Mouse (Mus musculus) limb, embryonic 14.5 days (tissue): ENCODE data around the gene Rab17. TPM values are rescaled to one million over a fixed set of nuclear protein-coding genes. Genes with fewer than 3 reads are reported as not detected.

Experiments
- ATAC-seq: fragments of 200-750 bp; cut with Nextera tagmentation; 2 replicates; pipeline ENCODE4 v1.8.0; 2017; ENCODE audit warnings: low read depth, moderate number of reproducible peaks, moderate TSS enrichment; ENCODE audit not compliant: low FRiP score
- DNase-seq: peaks from one replicate; pipeline ENCODE4 v3.0.0-alpha.2; 2015; ENCODE audit warnings: low spot score
- H3K27ac ChIP-seq: fragments of 300-500 bp; sonication (generic); replicated peaks from 2 replicates; pipeline ENCODE4 v1.5.1; 2014; ENCODE audit warnings: low read depth, mild to moderate bottlenecking, low read length, moderate library complexity, mixed read lengths
- H3K27me3 ChIP-seq: fragments of 300-500 bp; sonication (generic); 2 replicates; pipeline ENCODE4 v1.6.1; 2014; ENCODE audit warnings: low read length, mixed read lengths; ENCODE audit not compliant: control insufficient read depth, insufficient read depth
- H3K36me3 ChIP-seq: fragments of 300-500 bp; sonication (generic); 2 replicates; pipeline ENCODE4 v1.6.1; 2014; ENCODE audit warnings: mild to moderate bottlenecking, low read length, moderate library complexity, mixed read lengths; ENCODE audit not compliant: control insufficient read depth, insufficient read depth
- H3K4me1 ChIP-seq: fragments of 300-500 bp; sonication (generic); 2 replicates; pipeline ENCODE4 v1.6.1; 2014; ENCODE audit warnings: antibody characterized with exemption, low read length, mixed read lengths; ENCODE audit not compliant: control insufficient read depth, insufficient read depth
- H3K4me2 ChIP-seq: fragments of 300-500 bp; sonication (generic); replicated peaks from 2 replicates; pipeline ENCODE4 v1.6.1; 2014; ENCODE audit warnings: low read depth, mild to moderate bottlenecking, low read length, moderate library complexity; ENCODE audit not compliant: severe bottlenecking
- H3K4me3 ChIP-seq: fragments of 300-500 bp; sonication (generic); replicated peaks from 2 replicates; pipeline ENCODE4 v1.5.1; 2014; ENCODE audit warnings: low read length
- H3K9ac ChIP-seq: fragments of 300-500 bp; sonication (generic); 2 replicates; pipeline ENCODE4 v1.6.1; 2014; ENCODE audit warnings: mild to moderate bottlenecking, low read depth, low read length, moderate library complexity; ENCODE audit not compliant: severe bottlenecking
- H3K9me3 ChIP-seq: fragments of 300-500 bp; sonication (generic); 2 replicates; pipeline ENCODE4 v1.6.1; 2016; ENCODE audit warnings: low read length; ENCODE audit not compliant: control insufficient read depth
- POLR2A ChIP-seq: fragments of 200-500 bp; IDR thresholded peaks from 2 replicates; pipeline ENCODE4 v1.8.0; 2012; ENCODE audit warnings: inconsistent platforms, mild to moderate bottlenecking, moderate library complexity, borderline replicate concordance; ENCODE audit not compliant: insufficient read depth, insufficient read length; ENCODE audit errors: extremely low read depth
- WGBS: fragments of 180-500 bp; shearing (Covaris S2); extraction: QIAGEN DNeasy Blood & Tissue Kit; methylation state at CpG from one replicate; pipeline ENCODE4 v1.1.7; 2014; 5-methylcytosine and 5-hydroxymethylcytosine counted together
- polyA plus RNA-seq, 2 experiments: library from polyadenylated mRNA; depleted of rRNA in 1 of 2; stranded (reverse) in 1 of 2; unstranded in 1 of 2; fragments of >200 nt; fragmentation: Nextera tagmentation in 1 of 2; extraction: Ambion mirVana in 1 of 2; gene quantifications; 2 replicates each; pipeline versions ENCODE4 v1.2.1 to v1.2.3; 2012 to 2014

The Rab17 gene
- polyA plus RNA-seq, 2 experiments: 0.78 to 1.0 TPM

DNA sequence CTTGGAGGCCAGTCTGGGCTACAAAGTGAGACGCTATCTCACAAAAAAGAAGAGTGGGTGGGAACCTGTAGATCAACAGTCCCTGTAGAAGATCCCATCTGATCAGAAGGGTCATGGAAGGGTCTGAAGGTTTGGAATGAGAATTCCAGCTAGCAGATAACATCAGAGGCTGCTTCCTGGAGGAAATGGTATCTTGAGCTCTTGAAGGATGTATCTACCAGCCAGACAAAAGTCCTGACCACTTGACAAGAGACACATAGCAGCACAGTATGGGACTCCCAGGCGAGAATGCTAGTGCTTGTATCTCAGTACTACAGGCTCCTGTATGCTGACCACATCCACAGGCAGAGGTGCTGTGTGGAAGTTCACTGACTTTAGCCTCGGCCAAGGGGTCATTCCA lies 31.6 kb upstream of the Rab17 start:
- no peaks in the 10 kb centered on the region for H3K9me3 ChIP-seq
- H3K9ac ChIP-seq: no peak overlapping the region
- no peak overlapping the region for H3K4me2 ChIP-seq
- no peak overlapping the region for H3K27ac ChIP-seq
- peaks cover 11% of the 10 kb centered on the region; the same call in 1 of the 2 replicates for H3K4me1 ChIP-seq
- ATAC-seq (no peak), DNase-seq (no peak)
- no peak overlapping the region for H3K4me3 ChIP-seq
- WGBS: 85% methylated on average over 3 of the region's 3 CpGs
- H3K27me3 ChIP-seq: no peaks in the 10 kb centered on the region
- H3K36me3 ChIP-seq: no peaks in the 10 kb centered on the region
- no peak for TF ChIP-seq POLR2A

DNA sequence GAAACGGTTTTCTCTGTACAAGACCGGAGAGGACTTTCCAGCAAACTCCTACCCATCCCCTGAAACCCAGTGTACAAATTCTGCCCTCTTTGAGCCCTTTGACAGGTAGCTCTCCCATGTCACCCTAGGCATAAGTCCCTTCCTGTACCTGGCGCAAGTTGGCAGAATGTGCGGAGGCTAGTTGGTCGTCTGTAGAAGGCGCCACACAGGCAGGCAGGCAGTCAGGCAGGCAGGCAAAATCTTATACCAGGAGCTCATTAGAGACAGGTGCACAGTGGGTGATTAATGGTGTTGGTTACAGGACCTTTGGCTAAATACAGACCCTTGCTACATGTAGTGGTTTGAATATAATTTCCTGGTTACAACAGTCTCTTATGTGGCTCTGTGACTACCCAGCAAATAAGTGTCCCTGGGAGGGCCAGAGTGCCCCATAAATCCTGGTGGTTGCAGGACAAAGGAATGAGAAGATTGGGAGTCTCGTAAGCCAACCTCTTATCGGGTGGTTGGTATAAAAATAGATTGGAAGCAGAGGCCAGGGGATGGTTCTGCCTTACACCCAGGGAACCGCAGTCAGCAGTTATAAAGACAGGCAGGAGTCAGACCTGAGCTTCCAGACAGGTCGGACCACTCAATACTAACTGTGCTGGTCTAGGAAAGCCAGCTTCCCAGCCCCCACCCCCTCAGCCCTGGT lies 30.6 kb upstream of the Rab17 start:
- Histone ChIP-seq H3K4me3 (peak overlapping the region; percentile 73), H3K4me1 (peaks cover 11% of the 10 kb centered on the region; the same call in 1 of the 2 replicates), H3K27me3 (no peaks in the 10 kb centered on the region), H3K4me2 (peak overlapping the region; percentile 98; the same call in 1 of the 2 replicates), H3K36me3 (no peaks in the 10 kb centered on the region), H3K27ac (no peak overlapping the region), H3K9me3 (no peaks in the 10 kb centered on the region), H3K9ac (peak overlapping the region; percentile 83; the same call in 1 of the 2 replicates)
- no peak for DNase-seq
- WGBS: 54% methylated on average over 10 of the region's 10 CpGs
- ATAC-seq: no peak
- no peak for TF ChIP-seq POLR2A

DNA sequence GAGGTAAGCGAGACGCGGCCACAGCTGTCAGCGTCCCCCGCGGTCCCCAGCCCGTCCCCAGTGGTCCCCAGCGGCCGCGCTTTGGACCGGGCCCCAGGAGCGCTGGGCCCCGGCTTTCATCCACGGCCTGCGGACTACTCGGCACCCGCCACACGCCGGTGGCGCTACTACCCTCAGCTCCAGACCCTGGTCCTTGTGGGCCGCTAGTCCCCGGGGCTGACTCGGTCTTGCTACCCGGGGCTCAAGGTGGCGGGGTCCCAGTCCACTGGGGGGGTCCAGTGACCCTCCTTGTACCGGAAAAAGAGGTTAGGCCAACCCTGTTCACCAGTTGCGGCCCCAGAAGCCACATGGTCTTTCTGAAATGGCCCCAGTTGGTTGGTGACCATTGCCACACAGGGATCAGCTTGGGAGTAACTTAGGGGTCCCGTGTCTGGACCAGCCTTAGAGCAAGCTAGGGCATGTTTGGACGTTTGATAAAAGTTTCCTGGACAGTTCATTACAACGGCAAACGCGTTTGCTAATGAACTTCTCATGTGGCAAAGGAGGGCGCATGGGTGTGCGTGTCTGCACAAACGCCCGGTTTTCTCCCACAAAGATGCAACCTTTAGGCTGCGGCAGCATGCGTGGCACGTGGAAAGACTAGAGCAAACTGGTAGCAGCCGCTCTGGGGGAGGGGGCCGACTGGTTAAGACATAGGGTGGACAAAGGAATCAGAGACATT lies 29.6 kb upstream of the Rab17 start:
- WGBS: under 1% methylated on average over 39 of the region's 41 CpGs
- no peaks in the 10 kb centered on the region for H3K27me3 ChIP-seq
- H3K9ac ChIP-seq: peak overlapping the region; percentile 83
- H3K36me3 ChIP-seq: no peaks in the 10 kb centered on the region
- DNase-seq (no peak), ATAC-seq (peak; percentile 70)
- H3K4me2 ChIP-seq: peak overlapping the region; percentile 98
- H3K9me3 ChIP-seq: no peaks in the 10 kb centered on the region
- peaks cover 11% of the 10 kb centered on the region; the same call in 1 of the 2 replicates for H3K4me1 ChIP-seq
- H3K27ac ChIP-seq: no peak overlapping the region
- TF ChIP-seq POLR2A: no peak
- H3K4me3 ChIP-seq: peak overlapping the region; percentile 73

DNA sequence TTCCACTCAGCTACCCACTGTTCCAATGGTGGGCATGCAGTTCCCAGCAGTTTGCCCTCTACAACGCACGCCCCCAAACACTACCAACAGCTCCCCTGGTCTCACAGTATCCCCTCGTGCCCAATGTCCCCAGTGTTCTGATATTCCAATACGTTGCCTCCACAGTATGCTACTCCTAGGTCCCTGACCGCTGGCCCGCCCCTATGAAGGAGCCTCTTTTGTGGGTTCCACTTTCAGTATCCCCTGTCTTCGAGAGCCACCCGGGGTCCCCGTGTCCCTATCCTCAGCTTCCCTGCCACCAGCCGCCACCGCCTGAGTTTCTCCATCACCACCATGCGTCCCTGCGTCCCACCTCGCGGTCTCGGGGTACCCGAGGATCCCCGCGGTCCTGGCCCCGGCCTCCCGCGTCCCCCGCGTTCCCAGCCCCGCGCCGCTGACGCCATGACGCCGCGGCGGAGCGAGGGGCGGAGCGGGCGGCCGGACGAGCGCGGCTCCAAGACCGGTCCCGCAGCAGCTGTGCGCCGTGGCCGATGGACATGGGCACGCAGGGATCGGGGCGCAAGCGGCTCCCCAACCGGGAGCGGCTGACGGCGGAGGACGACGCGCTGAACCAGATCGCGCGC lies 28.9 kb upstream of the Rab17 start, which contains the start of gene Lrrfip1:
Gene Lrrfip1 (plus strand): TSS at position 470 of the 623 bp plus-strand sequence.
- Histone ChIP-seq H3K4me1 (peaks cover 11% of the 10 kb centered on the region; the same call in 1 of the 2 replicates), H3K27ac (no peak within 1 kb of the TSS; the same call in 1 of the 2 replicates), H3K4me2 (peak within 1 kb of the TSS; percentile 98), H3K4me3 (peak within 1 kb of the TSS; percentile 73), H3K9ac (peak within 1 kb of the TSS; percentile 83), H3K27me3 (no peaks in the 10 kb centered on the region), H3K36me3 (no peaks in the 10 kb centered on the region), H3K9me3 (no peaks in the 10 kb centered on the region)
- WGBS: 2% methylated on average over 40 of the region's 59 CpGs
- ATAC-seq: peak; percentile 87
- DNase-seq: peak; percentile 17
- TF ChIP-seq POLR2A: 0 out of 2 replicates have a peak, but pooled peaks have one; percentile 50

DNA sequence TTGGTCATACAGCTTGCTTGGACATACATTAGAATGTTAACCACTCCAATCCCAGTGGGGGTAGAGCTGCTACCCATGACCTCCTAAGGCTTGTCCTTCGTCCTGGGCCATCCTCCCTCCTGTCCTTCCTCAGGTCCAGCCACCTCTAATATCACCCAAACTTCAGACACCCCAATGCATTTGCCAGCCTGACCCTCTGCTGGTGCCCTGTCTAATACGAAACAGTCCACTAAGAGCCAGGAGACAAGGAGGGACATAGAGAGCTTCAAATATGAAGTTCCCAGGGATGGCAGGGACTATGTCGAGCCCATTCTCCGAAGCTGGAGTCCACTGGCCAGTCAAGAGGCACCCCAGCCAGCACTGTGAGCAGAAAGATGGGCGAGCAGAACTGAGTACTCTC lies 28.2 kb upstream of the Rab17 start:
- Histone ChIP-seq H3K27ac (no peak overlapping the region), H3K4me3 (peak overlapping the region; percentile 73; the same call in 1 of the 2 replicates), H3K27me3 (no peaks in the 10 kb centered on the region), H3K4me2 (no peak overlapping the region; the same call in 1 of the 2 replicates), H3K36me3 (no peaks in the 10 kb centered on the region), H3K9ac (peak overlapping the region; percentile 83; the same call in 1 of the 2 replicates), H3K4me1 (peaks cover 11% of the 10 kb centered on the region; the same call in 1 of the 2 replicates), H3K9me3 (no peaks in the 10 kb centered on the region)
- DNase-seq (no peak), ATAC-seq (no peak)
- WGBS: 86% methylated on average over 5 of the region's 5 CpGs
- no peak for TF ChIP-seq POLR2A
